Mouse (Mus musculus) liver, embryonic 14.5 days (tissue): ENCODE measurements around the gene Mapk7. TPM values are rescaled to one million over a fixed set of nuclear protein-coding genes. Genes with fewer than 3 reads are reported as not detected.

Experiments
- ATAC-seq: fragments of 200-750 bp; cut with Nextera tagmentation; 2 replicates; pipeline ENCODE4 v1.8.0; 2017; ENCODE audit warnings: moderate number of reproducible peaks, mild to moderate bottlenecking, moderate library complexity; ENCODE audit not compliant: insufficient read depth
- DNase-seq, 3 experiments: peaks; one replicate each; pipeline ENCODE4 v3.0.0-alpha.2; 2012 to 2013; ENCODE audit warnings: low read depth in 3 of 3, low spot score in 3 of 3
- H3K27ac ChIP-seq: fragments of 300-500 bp; sonication (generic); 2 replicates; pipeline ENCODE4 v1.5.1; 2014; ENCODE audit warnings: moderate library complexity, mild to moderate bottlenecking, control low read depth, inconsistent platforms
- H3K27me3 ChIP-seq: fragments of 300-500 bp; sonication (generic); 2 replicates; pipeline ENCODE4 v1.6.1; 2014; ENCODE audit warnings: mild to moderate bottlenecking, low read length, moderate library complexity; ENCODE audit not compliant: control insufficient read depth, insufficient read depth
- H3K36me3 ChIP-seq: fragments of 300-500 bp; sonication (generic); replicated peaks from 2 replicates; pipeline ENCODE4 v1.6.1; 2014; ENCODE audit warnings: low read depth; ENCODE audit not compliant: control insufficient read depth, insufficient read depth
- H3K4me1 ChIP-seq, 2 experiments: fragments of 200-500 bp in 1 of 2; fragments of 300-500 bp in 1 of 2; sonication (generic) in 1 of 2; replicated peaks; 2 replicates each; pipeline ENCODE4 v1.6.1; 2012 to 2014; ENCODE audit warnings: antibody characterized with exemption in 1 of 2, inconsistent platforms in 1 of 2, low read length in 1 of 2; ENCODE audit not compliant: control insufficient read depth in 2 of 2, insufficient read depth in 2 of 2
- H3K4me2 ChIP-seq: fragments of 300-500 bp; sonication (generic); 2 replicates; pipeline ENCODE4 v1.6.1; 2014; ENCODE audit warnings: low read depth, mild to moderate bottlenecking, control low read depth, moderate library complexity
- H3K4me3 ChIP-seq, 2 experiments: fragments of 200-500 bp in 1 of 2; fragments of 300-500 bp in 1 of 2; sonication (generic) in 1 of 2; 2 replicates each; pipeline ENCODE4 v1.5.1; 2012 to 2014; ENCODE audit warnings: low read depth in 2 of 2, low read length in 2 of 2, mild to moderate bottlenecking in 2 of 2, control low read depth in 1 of 2, inconsistent platforms in 1 of 2, moderate library complexity in 1 of 2; ENCODE audit not compliant: insufficient read depth in 1 of 2
- H3K9ac ChIP-seq: fragments of 300-500 bp; sonication (generic); replicated peaks from 2 replicates; pipeline ENCODE4 v1.6.1; 2014; ENCODE audit warnings: mild to moderate bottlenecking, control low read depth, moderate library complexity
- H3K9me3 ChIP-seq: fragments of 300-500 bp; sonication (generic); 2 replicates; pipeline ENCODE4 v1.6.1; 2016; ENCODE audit warnings: low read length, mixed read lengths; ENCODE audit not compliant: control insufficient read depth
- CTCF ChIP-seq: IDR thresholded peaks from 2 replicates; pipeline ENCODE4 v1.5.1; 2016; ENCODE audit warnings: antibody characterized with exemption, low read depth, control low read depth
- EP300 ChIP-seq: IDR thresholded peaks from 2 replicates; pipeline ENCODE4 v1.6.1; 2016; ENCODE audit warnings: antibody characterized with exemption, low read depth
- WGBS: fragments of 180-500 bp; shearing (Covaris S2); extraction: QIAGEN DNeasy Blood & Tissue Kit; methylation state at CpG from one replicate; pipeline ENCODE4 v1.1.7; 2014; ENCODE audit not compliant: insufficient replicate concordance; 5-methylcytosine and 5-hydroxymethylcytosine counted together
- polyA plus RNA-seq, 2 experiments: library from polyadenylated mRNA; depleted of rRNA in 1 of 2; stranded (reverse) in 1 of 2; unstranded in 1 of 2; fragments of >200 nt; fragmentation: Nextera tagmentation in 1 of 2; extraction: Ambion mirVana in 1 of 2; gene quantifications; 2 replicates each; pipeline versions ENCODE4 v1.2.1 to v1.2.3; 2012 to 2014

Gene Mapk7
- polyA plus RNA-seq, 2 experiments: 4.8 to 6.4 TPM

DNA sequence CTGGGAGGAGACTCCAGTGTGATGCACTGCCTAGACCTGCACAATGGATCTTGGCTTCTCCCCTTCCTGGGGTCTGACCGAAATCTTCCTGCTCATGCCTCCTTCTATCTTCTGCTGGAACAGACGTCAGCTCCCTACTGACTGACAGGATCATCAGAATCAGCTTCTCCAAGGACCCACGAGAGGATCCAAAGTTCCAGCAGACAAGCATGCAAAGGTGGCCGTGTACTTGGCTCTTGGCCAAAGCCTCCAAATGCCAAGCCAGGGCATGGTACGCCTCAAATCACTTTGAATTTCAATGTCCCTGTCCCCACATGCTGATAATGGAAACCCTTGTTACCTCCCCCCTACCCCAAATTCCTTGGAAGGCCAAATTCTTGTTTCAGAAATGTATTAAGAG is 46.2 kb downstream of the Mapk7 start:
- Histone ChIP-seq H3K9me3 (no peaks in the 10 kb centered on the region), H3K4me2 (no peak overlapping the region), H3K4me3 (no peak overlapping the region), H3K27me3 (no peaks in the 10 kb centered on the region), H3K36me3 (no peaks in the 10 kb centered on the region), H3K27ac (no peak overlapping the region), H3K4me1 (no peaks in the 10 kb centered on the region), H3K9ac (no peak overlapping the region)
- TF ChIP-seq EP300: no peak
- ATAC-seq (no peak), DNase-seq (no peak)
- 61% methylated on average over 5 of the region's 5 CpGs for WGBS

DNA sequence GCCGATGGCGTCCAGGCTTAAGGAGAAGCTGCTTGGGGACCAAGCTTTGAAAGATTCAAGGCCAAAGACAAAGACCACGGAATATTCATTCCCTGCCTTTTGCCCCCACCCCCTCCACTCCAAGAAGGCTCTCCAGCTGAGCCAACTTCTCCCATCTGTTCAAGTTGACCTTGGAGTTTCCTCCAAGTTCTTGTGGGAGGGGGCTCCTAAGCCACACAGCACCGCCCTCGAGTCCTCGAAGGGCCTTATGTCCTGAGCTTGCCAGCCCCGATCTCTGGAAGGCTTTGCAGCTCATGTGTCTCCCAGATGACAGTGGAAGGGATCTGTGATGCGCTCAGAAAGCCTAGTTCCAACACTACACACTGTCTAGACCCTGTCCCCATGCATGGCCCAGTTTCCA is 46.9 kb downstream of the Mapk7 start:
- WGBS: 60% methylated on average over 8 of the region's 8 CpGs
- no peak overlapping the region for H3K9ac ChIP-seq
- H3K4me1 ChIP-seq: no peaks in the 10 kb centered on the region
- H3K36me3 ChIP-seq: no peaks in the 10 kb centered on the region
- ATAC-seq: no peak
- no peak overlapping the region for H3K4me2 ChIP-seq
- no peaks in the 10 kb centered on the region for H3K9me3 ChIP-seq
- TF ChIP-seq EP300: no peak
- TF ChIP-seq CTCF: no peak
- H3K27ac ChIP-seq: no peak overlapping the region
- H3K4me3 ChIP-seq: no peak overlapping the region
- H3K27me3 ChIP-seq: no peaks in the 10 kb centered on the region
- no peak for DNase-seq

DNA sequence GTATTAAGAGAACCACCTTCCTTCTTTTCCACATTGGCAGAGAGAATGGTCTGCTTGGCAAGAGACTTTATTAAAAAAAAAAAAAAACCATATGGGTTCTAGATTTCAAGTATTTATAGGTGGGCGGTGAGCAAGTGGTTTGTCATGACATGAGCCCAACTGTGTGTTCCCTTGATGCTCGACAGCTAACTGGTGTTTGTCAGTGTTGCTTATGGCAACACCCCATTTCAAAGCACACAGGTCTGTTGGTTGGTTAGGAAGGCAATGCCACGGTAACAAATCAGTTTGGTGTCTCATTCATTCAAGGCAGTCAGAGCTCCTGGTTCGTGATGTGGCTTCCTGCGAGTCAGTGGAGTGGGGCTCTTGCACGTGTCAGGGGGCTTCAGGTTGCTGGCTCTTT is 50.4 kb downstream of the Mapk7 start:
- ATAC-seq (no peak), DNase-seq (no peak)
- 58% methylated on average over 6 of the region's 6 CpGs for WGBS
- Histone ChIP-seq H3K36me3 (no peaks in the 10 kb centered on the region), H3K4me3 (no peak overlapping the region), H3K27ac (no peak overlapping the region), H3K9me3 (no peaks in the 10 kb centered on the region), H3K9ac (no peak overlapping the region), H3K4me2 (no peak overlapping the region), H3K4me1 (no peaks in the 10 kb centered on the region), H3K27me3 (no peaks in the 10 kb centered on the region)
- TF ChIP-seq CTCF (no peak), EP300 (no peak)

DNA sequence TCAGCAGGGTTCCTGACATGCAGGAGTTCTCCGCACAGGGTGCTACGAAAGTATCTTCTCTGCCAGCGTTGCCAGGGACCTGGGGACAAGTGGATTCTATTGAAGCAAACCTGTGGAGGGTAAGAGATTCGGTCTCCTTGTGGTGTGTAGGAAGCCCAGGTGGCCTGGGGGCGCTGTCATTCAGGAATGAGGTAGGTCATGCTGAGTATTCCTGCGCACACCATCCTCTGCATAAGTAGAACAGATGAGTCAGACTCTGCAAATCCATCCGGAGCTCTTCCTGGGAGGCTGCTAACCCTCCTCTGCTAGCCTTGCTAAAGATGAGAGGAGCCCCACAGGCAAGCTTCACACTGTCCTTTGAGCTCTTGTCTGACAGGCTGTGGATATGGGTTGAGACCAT is 52.5 kb downstream of the Mapk7 start:
- Histone ChIP-seq H3K9me3 (no peaks in the 10 kb centered on the region), H3K36me3 (no peaks in the 10 kb centered on the region), H3K4me1 (no peaks in the 10 kb centered on the region), H3K4me3 (no peak overlapping the region), H3K27ac (no peak overlapping the region), H3K4me2 (no peak overlapping the region), H3K27me3 (no peaks in the 10 kb centered on the region), H3K9ac (no peak overlapping the region)
- DNase-seq (no peak), ATAC-seq (no peak)
- 53% methylated on average over 7 of the region's 7 CpGs for WGBS
- TF ChIP-seq EP300 (no peak), CTCF (no peak)

- H3K27ac ChIP-seq: no peak overlapping the region
- H3K27me3 ChIP-seq: no peaks in the 10 kb centered on the region
- no peak overlapping the region for H3K4me2 ChIP-seq
- no peak overlapping the region for H3K9ac ChIP-seq
- no peak for ATAC-seq
- no peaks in the 10 kb centered on the region for H3K4me1 ChIP-seq
- H3K4me3 ChIP-seq: no peak overlapping the region
- no peak for DNase-seq
- WGBS: 76% methylated on average over 4 of the region's 4 CpGs
- H3K9me3 ChIP-seq: no peaks in the 10 kb centered on the region
- no peak for TF ChIP-seq EP300
- TF ChIP-seq CTCF: no peak
- no peaks in the 10 kb centered on the region for H3K36me3 ChIP-seq
Observed at GRCm38 (mm10) chr11:61440416-61440815, 53.8 kb downstream of the Mapk7 start.

GRCm38 (mm10) chr11:61439170-61439569 is 55.0 kb downstream of the Mapk7 start:
- no peaks in the 10 kb centered on the region for H3K4me1 ChIP-seq
- no peak for ATAC-seq
- TF ChIP-seq EP300: no peak
- TF ChIP-seq CTCF: no peak
- 34% methylated on average over 3 of the region's 3 CpGs for WGBS
- no peaks in the 10 kb centered on the region for H3K36me3 ChIP-seq
- H3K27ac ChIP-seq: no peak overlapping the region
- no peak overlapping the region for H3K9ac ChIP-seq
- DNase-seq: no peak
- H3K4me3 ChIP-seq: no peak overlapping the region
- H3K9me3 ChIP-seq: no peaks in the 10 kb centered on the region
- H3K4me2 ChIP-seq: no peak overlapping the region
- H3K27me3 ChIP-seq: no peaks in the 10 kb centered on the region

Other genes with a start within 250 kb of the Mapk7 start
- 19.0 and 22.9 TPM in 2 replicates for gene Aldh3a2, start 226.9 kb downstream of the Mapk7 start, polyA plus RNA-seq (2012; rRNA removed)
- 28.0 and 30.2 TPM in 2 replicates for gene Aldh3a2, start 226.9 kb downstream of the Mapk7 start, polyA plus RNA-seq (2014; fragmentation: Nextera tagmentation; extraction: Ambion mirVana)
- 0.12 and 0.21 TPM in 2 replicates for gene Slc47a2, start 151.5 kb downstream of the Mapk7 start, polyA plus RNA-seq (2012; rRNA removed)
- gene Slc47a2, start 151.5 kb downstream of the Mapk7 start, polyA plus RNA-seq (2014; fragmentation: Nextera tagmentation; extraction: Ambion mirVana): 0.10 TPM in 1 of 2 replicates, not detected in the other
- 5.8 and 6.2 TPM in 2 replicates for gene Slc47a1, start 116.1 kb downstream of the Mapk7 start, polyA plus RNA-seq (2012; rRNA removed)
- 7.5 and 8.6 TPM in 2 replicates for gene Slc47a1, start 116.1 kb downstream of the Mapk7 start, polyA plus RNA-seq (2014; fragmentation: Nextera tagmentation; extraction: Ambion mirVana)
- 0.04 and 0.17 TPM in 2 replicates for gene Rnf112, start 40.3 kb downstream of the Mapk7 start, polyA plus RNA-seq (2012; rRNA removed)
- gene Rnf112, start 40.3 kb downstream of the Mapk7 start, polyA plus RNA-seq (2014; fragmentation: Nextera tagmentation; extraction: Ambion mirVana): not detected in 2 replicates
- 4.6 and 6.1 TPM in 2 replicates for gene Mfap4, start 9.0 kb downstream of the Mapk7 start, polyA plus RNA-seq (2012; rRNA removed)
- 4.3 and 4.9 TPM in 2 replicates for gene Mfap4, start 9.0 kb downstream of the Mapk7 start, polyA plus RNA-seq (2014; fragmentation: Nextera tagmentation; extraction: Ambion mirVana)
- gene B9d1, start 10.7 kb upstream of the Mapk7 start, polyA plus RNA-seq (2012; rRNA removed): 2.2 and 3.0 TPM in 2 replicates
- 1.8 and 2.3 TPM in 2 replicates for gene B9d1, start 10.7 kb upstream of the Mapk7 start, polyA plus RNA-seq (2014; fragmentation: Nextera tagmentation; extraction: Ambion mirVana)
- gene Epn2, start 85.3 kb upstream of the Mapk7 start, polyA plus RNA-seq (2012; rRNA removed): 1.7 and 1.9 TPM in 2 replicates
- gene Epn2, start 85.3 kb upstream of the Mapk7 start, polyA plus RNA-seq (2014; fragmentation: Nextera tagmentation; extraction: Ambion mirVana): 1.3 and 1.7 TPM in 2 replicates
- gene Grap, start 158.9 kb upstream of the Mapk7 start, polyA plus RNA-seq (2012; rRNA removed): 2.1 and 2.2 TPM in 2 replicates
- gene Grap, start 158.9 kb upstream of the Mapk7 start, polyA plus RNA-seq (2014; fragmentation: Nextera tagmentation; extraction: Ambion mirVana): 1.6 and 1.9 TPM in 2 replicates
- gene Fam83g, start 189.7 kb upstream of the Mapk7 start, polyA plus RNA-seq (2012; rRNA removed): 3.9 and 4.4 TPM in 2 replicates
- 4.4 and 5.4 TPM in 2 replicates for gene Fam83g, start 189.7 kb upstream of the Mapk7 start, polyA plus RNA-seq (2014; fragmentation: Nextera tagmentation; extraction: Ambion mirVana)
- not detected in 2 replicates for gene Slc5a10, start 226.4 kb upstream of the Mapk7 start, polyA plus RNA-seq (2012; rRNA removed)
- not detected in 2 replicates for gene Slc5a10, start 226.4 kb upstream of the Mapk7 start, polyA plus RNA-seq (2014; fragmentation: Nextera tagmentation; extraction: Ambion mirVana)